Mouse (Mus musculus) embryonic stem cell, embryonic (primary cell): ENCODE data around the gene Gm9736.
"Not testable (repeated sequence)": the region's sequence is repeated elsewhere in the genome, so short reads cannot be mapped to it uniquely, and the experiment has no call there.

ENCODE experiments used
- CTCF ChIA-PET, 4 experiments: fragments of 300-600 bp in 2 of 4; fragments of 350-600 bp in 2 of 4; sonication (Branson Sonifier 250); formaldehyde crosslinking; loops; one replicate each; lab custom pipeline; 2022; ENCODE audit warnings: inconsistent platforms in 2 of 4; lab: Charles Lee
- POLR2A ChIA-PET, 4 experiments: fragments of 300-600 bp in 2 of 4; fragments of 350-600 bp in 2 of 4; sonication (Branson Sonifier 250); formaldehyde crosslinking; loops; one replicate each; lab custom pipeline; 2022; ENCODE audit warnings: antibody characterized with exemption in 4 of 4, inconsistent platforms in 1 of 4; lab: Charles Lee

The Gm9736 gene

GRCm38 (mm10) chr10:77738929-77739328 lies 12.2 kb downstream of the Gm9736 start:
- ChIA-PET POLR2A (no interaction called here), CTCF (interaction anchor here in 2 of 4 experiments (0.6 to 1.6 kb wide), 2 partner anchors 10 to 641 kb away, joined by 8 to 9 read pairs; no protein-coding TSS in a partner anchor)

DNA sequence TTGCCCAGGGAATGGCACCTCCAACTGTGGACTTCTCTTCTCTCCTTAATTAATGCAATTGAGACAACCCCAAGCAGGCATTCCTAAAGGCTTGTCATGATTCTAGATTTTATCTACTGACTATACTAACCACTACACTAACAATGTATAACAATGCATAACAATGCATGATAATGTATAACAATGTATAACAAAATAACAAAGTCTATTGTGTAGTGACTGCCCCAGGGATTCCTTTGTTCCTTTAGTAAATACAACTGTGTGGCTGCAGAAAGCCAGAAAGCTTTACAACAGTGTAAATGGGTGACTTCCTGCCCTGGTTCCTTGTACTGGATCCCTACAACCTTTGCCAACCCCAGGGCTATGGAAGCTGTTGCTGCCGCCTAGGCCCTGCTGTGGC lies 15.2 kb downstream of the Gm9736 start:
- ChIA-PET CTCF (no interaction called here), POLR2A (no interaction called here)

DNA sequence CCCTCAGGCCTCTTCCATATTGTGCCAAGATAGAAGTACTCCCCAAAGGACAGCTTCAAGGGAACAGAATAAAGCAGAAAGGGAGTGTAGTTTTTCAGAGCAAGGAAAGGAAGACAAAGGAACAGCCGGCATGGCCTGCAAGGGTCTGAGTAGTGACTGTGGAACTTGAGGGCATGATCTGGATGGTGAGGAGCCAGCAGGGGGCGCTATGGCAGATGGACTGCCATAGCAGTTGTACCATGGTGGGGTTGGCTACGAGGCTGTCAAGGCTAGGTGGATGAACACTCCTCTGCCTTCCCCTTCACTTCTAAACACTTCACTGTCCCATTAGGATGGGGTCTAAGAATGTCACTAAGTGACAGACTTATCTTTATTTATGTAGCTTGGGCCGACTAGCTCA lies 21.9 kb downstream of the Gm9736 start:
- CTCF ChIA-PET: interaction anchor here in 3 of 4 experiments (0.6 to 3.1 kb wide), 10 partner anchors 9 to 217 kb away, joined by 3 to 11 read pairs (median 3); partner anchors contain the start of genes Gm18596 (in 1 of the 3) and Krtap12-1 (in 1 of the 3)
- POLR2A ChIA-PET: interaction anchor here in 1 of 4 experiments (0.6 kb wide), 1 partner anchor 527 kb away, joined by 3 read pairs; no protein-coding TSS in a partner anchor

DNA sequence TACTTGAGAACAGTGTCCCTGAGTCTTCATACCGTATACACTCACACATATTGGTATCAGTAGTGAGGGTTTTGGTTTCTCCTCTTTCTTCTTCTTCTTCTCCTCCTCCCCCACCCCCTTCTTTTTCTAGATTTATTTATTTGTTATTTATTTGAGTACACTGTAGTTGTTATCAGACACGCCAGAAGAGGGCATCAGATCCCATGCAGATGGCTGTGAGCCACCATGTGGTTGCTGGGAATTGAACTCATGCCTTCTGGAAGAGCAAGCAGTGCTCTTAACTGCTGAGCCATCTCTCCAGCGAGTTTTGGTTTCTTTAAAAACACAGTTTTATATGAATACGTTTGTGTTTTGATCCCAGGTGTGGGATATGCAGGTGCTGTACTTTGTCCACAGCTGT lies 22.9 kb downstream of the Gm9736 start:
- POLR2A ChIA-PET: no interaction called here
- CTCF ChIA-PET: interaction anchor here in 3 of 4 experiments (0.5 to 3.1 kb wide), 5 partner anchors 10 to 211 kb away, joined by 3 to 11 read pairs (median 4); partner anchors contain the start of gene Gm18596 (in 1 of the 3)

- POLR2A ChIA-PET: no interaction called here
- CTCF ChIA-PET: interaction anchor here in 1 of 4 experiments (1.1 to 1.8 kb wide), 2 partner anchors 47 to 138 kb away, joined by 3 to 9 read pairs; no protein-coding TSS in a partner anchor
Observed at GRCm38 (mm10) chr10:77726186-77726585, 25.0 kb downstream of the Gm9736 start, which contains the start of gene Gm10100. Gene Gm10100 (plus strand): TSS chr10:77726486.

DNA sequence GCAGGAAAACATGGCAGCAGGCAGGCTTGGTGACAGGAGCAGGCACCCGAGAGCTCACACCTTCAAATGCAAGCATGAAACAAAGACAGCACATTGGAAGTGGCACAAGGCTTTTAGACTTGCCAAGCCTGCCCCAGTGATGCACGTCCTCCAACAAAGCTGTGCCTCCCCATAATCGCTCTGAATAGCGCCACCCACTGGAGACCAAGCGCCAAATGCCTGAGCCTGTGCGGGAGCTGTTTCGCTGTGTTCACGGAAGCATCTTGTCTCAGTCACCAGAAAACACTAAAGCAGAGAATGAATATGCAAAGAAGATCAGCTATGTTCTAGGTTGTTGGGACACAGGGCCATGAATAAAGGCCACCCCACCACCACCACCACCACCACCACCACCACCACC lies 26.3 kb downstream of the Gm9736 start:
- ChIA-PET POLR2A (interaction anchor here in 3 of 4 experiments (0.6 to 1.5 kb wide), 5 partner anchors 26 to 520 kb away, joined by 3 to 5 read pairs (median 4); no protein-coding TSS in a partner anchor), CTCF (interaction anchor here (0.5 to 1.8 kb wide), 42 partner anchors 8 to 1879 kb away, joined by 3 to 10 read pairs (median 4); partner anchors contain the start of genes Gm9736 (in 1 of the 4), Pofut2 (in 1 of the 4), Pttg1ip (in 1 of the 4) and Tspear (in 1 of the 4))

DNA sequence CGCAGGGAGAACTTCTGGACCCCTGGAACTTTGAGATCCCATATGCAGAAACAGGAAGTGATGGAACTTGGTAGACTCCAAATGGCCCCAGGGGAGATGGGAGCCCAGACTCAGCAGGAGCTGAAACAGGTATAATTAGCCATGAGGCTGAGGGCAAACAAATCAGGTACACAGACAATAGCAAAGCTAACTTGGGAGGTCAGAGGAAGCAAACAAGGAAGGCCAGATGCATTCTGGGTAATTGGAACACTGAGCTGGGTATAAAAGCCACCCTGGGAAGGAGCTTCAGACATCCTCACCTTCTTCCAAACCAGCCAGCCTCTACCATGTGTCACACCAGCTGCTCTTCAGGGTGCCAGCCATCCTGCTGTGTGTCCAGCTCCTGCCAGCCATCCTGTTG lies 30.9 kb downstream of the Gm9736 start, which contains the start of gene Krtap12-1:
Krtap12-1 (plus strand) TSS at position 301 of the 400 bp plus-strand sequence.
- CTCF ChIA-PET: interaction anchor here in 2 of 4 experiments (0.6 to 0.8 kb wide), 2 partner anchors 9 to 104 kb away, joined by 3 to 4 read pairs; no protein-coding TSS in a partner anchor
- POLR2A ChIA-PET: not testable (repeated sequence)

DNA sequence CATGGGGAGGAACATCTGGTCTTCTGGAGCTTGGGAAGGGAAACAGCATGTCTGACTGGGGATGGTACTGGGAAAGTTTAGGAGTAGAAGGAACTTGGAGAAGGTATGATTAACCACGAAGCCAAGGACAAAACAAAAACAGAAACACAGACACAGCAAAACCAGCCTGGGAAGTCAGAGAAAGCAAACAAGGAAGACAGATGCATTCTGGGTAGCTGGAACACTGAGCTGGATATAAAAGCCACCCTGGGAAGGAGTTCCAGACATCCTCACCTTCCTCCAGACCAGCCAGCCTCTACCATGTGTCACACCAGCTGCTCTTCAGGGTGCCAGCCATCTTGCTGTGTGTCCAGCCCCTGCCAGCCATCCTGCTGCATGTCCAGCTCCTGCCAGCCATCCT lies 35.6 kb downstream of the Gm9736 start, which contains the start of gene Gm10142:
Gm10142 (plus strand) TSS at position 301 of the 400 bp plus-strand sequence.
- CTCF ChIA-PET: interaction anchor here in 2 of 4 experiments (0.6 to 0.7 kb wide), 2 partner anchors 198 to 449 kb away, joined by 3 to 8 read pairs; no protein-coding TSS in a partner anchor
- POLR2A ChIA-PET: no interaction called here

- ChIA-PET POLR2A (no interaction called here), CTCF (no interaction called here)
Observed at GRCm38 (mm10) chr10:77713734-77714133, 37.4 kb downstream of the Gm9736 start.

DNA sequence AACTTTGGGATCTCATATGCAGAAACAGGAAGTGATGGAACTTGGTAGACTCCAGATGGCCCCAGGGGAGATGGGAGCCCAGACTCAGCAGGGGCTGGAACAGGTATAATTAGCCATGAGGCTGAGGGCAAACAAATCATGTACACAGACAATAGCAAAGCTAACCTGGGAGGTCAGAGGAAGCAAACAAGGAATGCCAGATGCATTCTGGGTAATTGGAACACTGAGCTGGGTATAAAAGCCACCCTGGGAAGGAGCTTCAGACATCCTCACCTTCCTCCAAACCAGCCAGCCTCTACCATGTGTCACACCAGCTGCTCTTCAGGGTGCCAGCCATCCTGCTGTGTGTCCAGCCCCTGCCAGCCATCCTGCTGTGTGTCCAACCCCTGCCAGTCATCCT lies 40.0 kb downstream of the Gm9736 start, which contains the start of gene Gm10024:
Gm10024 (plus strand) TSS at position 301 of the 400 bp plus-strand sequence.
- CTCF ChIA-PET, POLR2A ChIA-PET: not testable (repeated sequence)

- POLR2A ChIA-PET: interaction anchor here in 2 of 4 experiments (0.7 kb wide), 4 partner anchors 19 to 294 kb away, joined by 3 to 6 read pairs (median 5); partner anchors contain the start of gene Gm19402 (in 1 of the 2)
Observed at GRCm38 (mm10) chr10:77709831-77710230, 41.3 kb downstream of the Gm9736 start.

DNA sequence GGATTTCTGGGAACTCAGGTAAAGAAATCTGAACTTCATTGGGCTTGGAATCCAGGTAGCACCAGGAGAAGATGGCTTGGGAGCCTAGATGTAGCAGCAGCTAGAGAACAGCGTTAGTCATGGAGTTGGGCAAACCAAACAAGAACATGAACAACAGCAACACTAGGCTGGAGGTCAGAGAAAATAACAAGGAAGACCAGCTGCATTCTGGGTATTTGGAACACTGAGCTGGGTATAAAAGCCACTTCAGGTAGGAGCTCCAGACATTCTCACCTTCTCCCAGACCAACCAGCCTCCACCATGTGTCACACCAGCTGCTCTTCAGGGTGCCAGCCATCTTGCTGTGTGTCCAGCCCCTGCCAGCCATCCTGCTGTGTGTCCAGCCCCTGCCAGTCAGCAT lies 44.8 kb downstream of the Gm9736 start, which contains the start of gene Gm10272:
Gm10272 (plus strand) TSS at position 301 of the 400 bp plus-strand sequence.
- CTCF ChIA-PET: interaction anchor here in 1 of 4 experiments (0.6 kb wide), 1 partner anchor 163 kb away, joined by 5 read pairs; no protein-coding TSS in a partner anchor

More at GRCm38 (mm10) chr10:77709831-77710230, 41.3 kb downstream of the Gm9736 start:
- CTCF ChIA-PET: interaction anchor here in 2 of 4 experiments (0.7 kb wide), 2 partner anchors 10 to 269 kb away, joined by 3 to 4 read pairs; no protein-coding TSS in a partner anchor

More for the DNA sequence above, 44.8 kb downstream of the Gm9736 start, which contains the start of gene Gm10272:
- POLR2A ChIA-PET: no interaction called here
